Mouse (Mus musculus) E14TG2a.4 (cell line): ENCODE measurements around the gene Cnga3.

Experiments used
- H3K27me3 ChIP-seq: 2 replicates; pipeline ENCODE4 v1.6.1; 2014; ENCODE audit warnings: low read length, control low read depth; ENCODE audit not compliant: insufficient read depth
- H3K36me3 ChIP-seq: 2 replicates; pipeline ENCODE4 v1.6.1; 2014; ENCODE audit warnings: low read length, control low read depth; ENCODE audit not compliant: insufficient read depth
- H3K4me1 ChIP-seq: replicated peaks from 2 replicates; pipeline ENCODE4 v1.6.1; 2014; ENCODE audit warnings: low read depth, low read length, control low read depth
- H3K4me3 ChIP-seq: replicated peaks from 2 replicates; pipeline ENCODE4 v1.5.1; 2014; ENCODE audit warnings: mild to moderate bottlenecking, low read length
- H3K9me3 ChIP-seq: 2 replicates; pipeline ENCODE4 v1.6.1; 2014; ENCODE audit warnings: low read length, control low read depth
- CTCF ChIP-seq: conservative IDR thresholded peaks from 2 replicates; pipeline ENCODE4 v1.5.1; 2014; ENCODE audit warnings: low read length
- NANOG ChIP-seq: IDR thresholded peaks from 2 replicates; pipeline ENCODE4 v1.6.1; 2014; ENCODE audit warnings: borderline replicate concordance, low read length, mixed read lengths
- POU5F1 ChIP-seq: IDR thresholded peaks from 2 replicates; pipeline ENCODE4 v1.6.1; 2014; ENCODE audit warnings: low read length, borderline replicate concordance

The Cnga3 gene

GRCm38 (mm10) chr1:37214144-37214543 lies at the start of gene Cnga3:
Cnga3 (plus strand) TSS chr1:37214434.
- H3K4me3 ChIP-seq = no peak within 1 kb of the TSS
- H3K36me3 ChIP-seq = no peaks in the 10 kb centered on the region
- peaks cover 19% of the 10 kb centered on the region for H3K4me1 ChIP-seq
- no peaks in the 10 kb centered on the region; the same call in 1 of the 2 replicates for H3K27me3 ChIP-seq
- no peak for TF ChIP-seq CTCF
- TF ChIP-seq POU5F1 = no peak
- H3K9me3 ChIP-seq = peaks cover 31% of the 10 kb centered on the region

- no peak overlapping the region for H3K4me3 ChIP-seq
- no peaks in the 10 kb centered on the region for H3K4me1 ChIP-seq
- no peaks in the 10 kb centered on the region for H3K36me3 ChIP-seq
- no peak for TF ChIP-seq CTCF
- H3K9me3 ChIP-seq = peaks cover 45% of the 10 kb centered on the region
- no peaks in the 10 kb centered on the region for H3K27me3 ChIP-seq
These were observed 48.2 kb upstream of the Cnga3 start for GRCm38 (mm10) chr1:37166066-37166465.

GRCm38 (mm10) chr1:37167918-37168317 lies 46.3 kb upstream of the Cnga3 start:
- no peaks in the 10 kb centered on the region for H3K36me3 ChIP-seq
- no peaks in the 10 kb centered on the region for H3K4me1 ChIP-seq
- no peaks in the 10 kb centered on the region for H3K27me3 ChIP-seq
- no peak overlapping the region for H3K4me3 ChIP-seq
- peaks cover 32% of the 10 kb centered on the region for H3K9me3 ChIP-seq
- TF ChIP-seq CTCF (no peak), POU5F1 (no peak), NANOG (no peak)

GRCm38 (mm10) chr1:37177874-37178273 lies 36.4 kb upstream of the Cnga3 start:
- peaks cover 17% of the 10 kb centered on the region for H3K9me3 ChIP-seq
- no peak overlapping the region for H3K4me3 ChIP-seq
- H3K27me3 ChIP-seq = 0 out of 2 replicates have a peak, but pooled peaks cover 4% of the 10 kb centered on the region
- TF ChIP-seq NANOG (no peak), POU5F1 (no peak), CTCF (no peak)
- H3K4me1 ChIP-seq = no peaks in the 10 kb centered on the region
- no peaks in the 10 kb centered on the region for H3K36me3 ChIP-seq

GRCm38 (mm10) chr1:37179852-37180251 lies 34.4 kb upstream of the Cnga3 start:
- 0 out of 2 replicates have a peak, but pooled peaks cover 6% of the 10 kb centered on the region for H3K27me3 ChIP-seq
- H3K4me3 ChIP-seq = no peak overlapping the region
- H3K9me3 ChIP-seq = peaks cover 17% of the 10 kb centered on the region
- no peaks in the 10 kb centered on the region for H3K36me3 ChIP-seq
- no peaks in the 10 kb centered on the region for H3K4me1 ChIP-seq
- TF ChIP-seq POU5F1 (no peak), NANOG (no peak), CTCF (no peak)

- Histone ChIP-seq H3K4me3 (peak overlapping the region; percentile 59), H3K27me3 (peaks cover 23% of the 10 kb centered on the region), H3K9me3 (no peaks in the 10 kb centered on the region), H3K4me1 (peaks cover 18% of the 10 kb centered on the region), H3K36me3 (no peaks in the 10 kb centered on the region)
- TF ChIP-seq POU5F1 (no peak), NANOG (no peak), CTCF (no peak)
These were observed 27.2 kb upstream of the Cnga3 start for GRCm38 (mm10) chr1:37187050-37187449.

- no peak overlapping the region for H3K4me3 ChIP-seq
- TF ChIP-seq POU5F1 = no peak
- TF ChIP-seq CTCF = peak; percentile 69
- H3K27me3 ChIP-seq = peaks cover 8% of the 10 kb centered on the region; the same call in 1 of the 2 replicates
- no peaks in the 10 kb centered on the region for H3K9me3 ChIP-seq
- H3K36me3 ChIP-seq = no peaks in the 10 kb centered on the region
- no peaks in the 10 kb centered on the region for H3K4me1 ChIP-seq
These were observed 19.6 kb upstream of the Cnga3 start for GRCm38 (mm10) chr1:37194607-37195006.

- Histone ChIP-seq H3K9me3 (peaks cover 12% of the 10 kb centered on the region), H3K4me1 (no peaks in the 10 kb centered on the region), H3K36me3 (no peaks in the 10 kb centered on the region), H3K4me3 (no peak overlapping the region), H3K27me3 (peaks cover 8% of the 10 kb centered on the region; the same call in 1 of the 2 replicates)
- TF ChIP-seq CTCF = no peak
- no peak for TF ChIP-seq NANOG
- no peak for TF ChIP-seq POU5F1
These were observed 12.8 kb upstream of the Cnga3 start for GRCm38 (mm10) chr1:37201406-37201805.

- peaks cover 4% of the 10 kb centered on the region for H3K4me1 ChIP-seq
- no peaks in the 10 kb centered on the region for H3K27me3 ChIP-seq
- H3K4me3 ChIP-seq = no peak overlapping the region
- peaks cover 69% of the 10 kb centered on the region for H3K9me3 ChIP-seq
- H3K36me3 ChIP-seq = no peaks in the 10 kb centered on the region
- no peak for TF ChIP-seq POU5F1
These were observed 6.5 kb upstream of the Cnga3 start for GRCm38 (mm10) chr1:37207743-37208142.
